Mouse (Mus musculus) lung, adult 2 months (tissue): ENCODE data around the gene Gm20388.

ENCODE experiments used
- CTCF ChIP-seq: fragments of 200-500 bp; IDR thresholded peaks from 2 replicates; pipeline ENCODE4 v1.5.1; 2011; ENCODE audit warnings: mild to moderate bottlenecking, low read length, control low read depth; ENCODE audit not compliant: insufficient read depth
- POLR2A ChIP-seq: fragments of 200-500 bp; IDR thresholded peaks from 2 replicates; pipeline ENCODE4 v1.6.1; 2011; ENCODE audit warnings: low read depth, mild to moderate bottlenecking, control low read depth, low read length, borderline replicate concordance; ENCODE audit errors: extremely low read depth

- no peak for TF ChIP-seq CTCF
- TF ChIP-seq POLR2A: no peak
Measured at GRCm38 (mm10) chr8:123122059-123122458, 3211.4 kb downstream of the Gm20388 start.
